Mouse (Mus musculus): ENCODE results near the gene Wdr4.

DNA sequence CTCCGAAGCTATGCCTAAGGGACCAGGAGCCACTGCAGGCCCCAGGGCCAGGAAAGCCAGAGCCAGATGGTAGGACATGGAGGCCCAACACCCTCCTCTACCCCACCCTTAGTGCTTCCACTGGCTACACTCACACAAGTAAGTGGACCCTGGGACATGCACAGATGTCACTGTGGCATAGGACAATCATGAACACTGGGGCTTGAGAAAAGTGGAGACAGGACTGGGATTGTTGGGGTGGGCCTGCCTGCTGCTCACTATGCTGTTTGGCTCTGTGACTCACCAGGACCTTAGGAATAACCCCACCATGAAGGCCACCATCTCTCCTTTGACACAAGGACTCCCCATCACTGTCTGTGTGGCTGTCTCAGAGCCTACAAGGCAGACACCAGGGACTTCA is 24.8 kb downstream of the Wdr4 start:
- TF ChIP-seq CTCF (IDR thresholded peaks at IDR 0.05; ENCODE audit: low read depth) (no peak), EP300 (optimal IDR thresholded peaks at IDR 0.05) (no peak)
